Mouse (Mus musculus): ENCODE measurements around the gene Snrpd2.

- TF ChIP-seq POLR2A (IDR thresholded peaks at IDR 0.05; ENCODE audit: borderline replicate concordance, extremely low read depth, insufficient read depth, insufficient read length, poor library complexity, severe bottlenecking) (no peak), CTCF (IDR thresholded peaks at IDR 0.05; ENCODE audit: borderline replicate concordance, extremely low read depth, insufficient read depth, insufficient read length) (no peak)
Observed at GRCm38 (mm10) chr7:19154796-19155195, 5.3 kb downstream of the Snrpd2 start.

Measured in brain, embryonic 14.5 days (tissue).